Mouse (Mus musculus): ENCODE data around the gene Psd4.

The Psd4 gene

GRCm38 (mm10) chr2:24385111-24385961 is 18.0 kb downstream of the Psd4 start:
- no peak for ATAC-seq (ENCODE audit: insufficient number of reproducible peaks, low FRiP score, low TSS enrichment)

GRCm38 (mm10) chr2:24386158-24386963 is 19.0 kb downstream of the Psd4 start:
- no peak for ATAC-seq (ENCODE audit: insufficient number of reproducible peaks, low FRiP score, low TSS enrichment)

GRCm38 (mm10) chr2:24386964-24387320 is 19.6 kb downstream of the Psd4 start:
- ATAC-seq (ENCODE audit: insufficient number of reproducible peaks, low FRiP score, low TSS enrichment) = no peak

DNA sequence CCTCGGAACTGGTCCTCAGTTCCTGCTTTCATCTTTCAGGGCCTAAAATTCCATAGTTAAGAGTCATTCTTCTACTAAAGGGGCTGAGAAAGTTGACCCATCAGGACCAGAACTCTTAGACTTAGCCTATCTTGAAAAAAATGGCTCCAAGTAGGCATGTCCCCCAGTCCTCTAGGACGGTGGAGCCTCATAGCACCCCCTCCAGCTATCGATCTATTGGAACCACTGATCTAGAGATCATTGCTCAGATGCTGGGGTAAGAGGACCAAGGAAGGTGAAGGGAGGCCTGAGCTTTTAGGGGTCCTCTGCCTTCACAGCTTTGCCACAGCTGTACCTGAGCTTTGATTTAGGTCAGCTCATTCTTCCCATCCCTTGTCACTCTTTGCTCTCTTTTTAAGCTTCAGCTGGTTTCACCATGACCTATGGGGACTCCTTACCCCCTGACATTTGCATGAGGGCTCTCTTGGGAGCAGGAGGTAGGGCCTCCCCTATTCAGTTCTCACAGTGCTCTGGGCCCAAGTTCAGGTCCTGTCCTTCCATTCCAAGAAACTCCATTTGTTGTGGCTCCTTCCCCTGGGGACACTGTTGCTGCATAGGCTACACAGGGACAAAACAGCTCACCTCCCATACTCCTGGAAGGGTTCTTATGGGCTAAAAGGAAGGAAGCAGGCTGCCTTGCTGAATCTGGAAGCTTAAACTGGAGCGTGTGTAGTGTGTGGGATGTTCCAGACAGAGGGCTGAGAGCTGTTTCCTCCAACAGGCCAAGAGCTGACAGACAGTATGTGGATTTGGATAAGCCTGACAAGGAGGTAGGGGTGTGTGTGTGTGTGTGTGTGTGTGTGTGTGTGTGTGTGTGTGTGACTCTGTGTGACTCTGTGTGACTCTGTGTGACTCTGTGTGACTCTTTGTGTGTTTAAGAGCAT is 20.2 kb downstream of the Psd4 start:
- no peak for ATAC-seq (ENCODE audit: insufficient number of reproducible peaks, low FRiP score, low TSS enrichment)

- no peak for ATAC-seq (ENCODE audit: insufficient number of reproducible peaks, low FRiP score, low TSS enrichment)
Measured at GRCm38 (mm10) chr2:24393251-24393650, 25.9 kb downstream of the Psd4 start.

GRCm38 (mm10) chr2:24397115-24397514 is 29.7 kb downstream of the Psd4 start:
- no peak for ATAC-seq (ENCODE audit: insufficient number of reproducible peaks, low FRiP score, low TSS enrichment)

- no peak for ATAC-seq (ENCODE audit: insufficient number of reproducible peaks, low FRiP score, low TSS enrichment)
Measured at GRCm38 (mm10) chr2:24400711-24401110, 33.3 kb downstream of the Psd4 start.

DNA sequence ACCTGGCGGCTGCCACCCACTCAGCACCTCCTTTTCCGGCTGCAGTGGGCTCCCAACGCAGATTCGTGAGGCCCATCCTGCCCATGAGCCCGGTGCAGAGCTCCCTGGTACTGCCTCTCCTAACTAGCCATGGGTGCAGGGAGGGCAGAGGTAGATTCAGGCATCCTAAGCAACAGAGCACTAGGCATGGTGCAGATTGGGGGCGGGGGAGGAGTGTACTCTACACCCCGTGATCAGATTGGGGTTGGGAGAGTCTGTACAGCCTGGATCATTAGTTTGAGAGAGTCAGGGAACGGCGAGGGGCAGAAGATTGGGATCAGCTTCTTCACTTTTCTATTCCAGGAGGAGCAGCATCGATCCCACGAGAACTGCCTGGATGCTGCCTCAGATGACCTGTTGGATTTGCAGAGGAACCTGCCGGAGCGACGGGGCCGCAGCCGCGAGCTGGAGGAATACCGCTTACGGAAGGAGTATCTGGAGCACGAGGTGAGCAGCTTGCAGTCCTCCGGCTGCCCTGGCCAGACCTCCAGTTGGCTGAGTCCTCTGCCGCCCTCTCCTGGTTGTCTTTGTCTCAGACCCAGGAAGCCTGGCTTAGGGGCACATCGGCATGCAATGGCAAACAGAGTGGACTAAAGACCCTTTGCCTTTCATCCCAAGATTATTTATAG is 38.1 kb downstream of the Psd4 start:
- ATAC-seq (ENCODE audit: insufficient number of reproducible peaks, low FRiP score, low TSS enrichment) = peak; percentile 72

DNA sequence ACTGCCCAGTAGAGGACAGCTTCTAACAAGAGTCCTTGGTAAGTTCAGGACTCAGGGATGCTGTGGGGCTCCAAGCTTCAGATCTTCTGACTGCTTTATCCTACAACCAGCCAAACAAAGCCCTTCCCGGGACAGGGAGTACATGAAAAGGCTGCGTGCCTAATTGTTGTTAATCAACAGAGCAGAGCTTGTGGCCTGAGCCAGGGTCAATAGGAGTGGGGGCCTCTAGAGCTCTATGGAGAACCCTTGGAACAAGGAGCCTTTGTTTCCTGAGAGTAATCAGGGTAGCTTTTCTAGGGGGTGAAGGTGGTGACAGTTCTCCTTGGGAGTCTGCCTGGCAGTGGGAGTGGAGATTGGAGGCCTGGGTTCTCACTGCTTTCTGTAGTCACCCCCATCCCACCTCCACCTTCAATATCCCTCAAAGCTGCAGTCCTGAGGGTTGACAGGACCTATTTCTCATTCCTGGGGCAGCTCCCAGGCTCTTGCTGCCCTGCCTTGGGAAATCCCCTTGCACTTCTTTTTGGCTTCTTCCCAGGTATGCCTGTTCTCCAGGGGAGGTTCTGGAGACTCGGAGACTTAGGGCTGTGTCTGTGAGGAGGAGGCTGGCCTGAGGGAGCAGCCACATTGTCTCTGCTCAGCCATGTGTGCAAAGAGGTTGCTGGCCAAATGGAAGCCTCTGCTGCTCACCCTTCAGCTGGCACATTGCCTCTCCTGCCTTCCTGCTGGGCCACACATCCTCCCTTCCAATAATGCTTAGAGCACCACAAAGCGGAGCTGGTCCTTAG is 40.5 kb downstream of the Psd4 start:
- 0 out of 2 replicates have a peak, but pooled peaks have one; percentile 22 for ATAC-seq (ENCODE audit: insufficient number of reproducible peaks, low FRiP score, low TSS enrichment)

GRCm38 (mm10) chr2:24409166-24409565 is 41.8 kb downstream of the Psd4 start:
- peak; percentile 50; the same call in 1 of the 2 replicates for ATAC-seq (ENCODE audit: insufficient number of reproducible peaks, low FRiP score, low TSS enrichment)

DNA sequence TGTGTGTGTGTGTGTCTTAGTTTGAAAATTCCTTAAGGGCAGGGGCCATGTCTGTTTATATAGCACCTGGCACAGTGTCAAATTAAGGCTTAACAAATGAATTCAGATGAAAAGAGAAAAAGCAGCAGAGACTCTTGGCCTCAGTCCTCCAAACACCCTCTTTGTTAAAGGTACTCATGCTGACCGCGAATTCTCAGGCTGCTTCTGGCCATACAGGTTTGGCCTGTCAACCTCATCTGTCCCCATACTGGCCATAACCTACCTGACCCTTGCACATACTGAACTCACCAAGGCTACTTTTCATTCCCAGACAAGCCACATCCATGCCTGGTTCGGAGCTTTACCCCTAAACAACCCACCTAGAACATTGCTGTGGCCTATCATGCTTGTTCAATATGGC is 45.8 kb downstream of the Psd4 start:
- no peak for ATAC-seq (ENCODE audit: insufficient number of reproducible peaks, low FRiP score, low TSS enrichment)

DNA sequence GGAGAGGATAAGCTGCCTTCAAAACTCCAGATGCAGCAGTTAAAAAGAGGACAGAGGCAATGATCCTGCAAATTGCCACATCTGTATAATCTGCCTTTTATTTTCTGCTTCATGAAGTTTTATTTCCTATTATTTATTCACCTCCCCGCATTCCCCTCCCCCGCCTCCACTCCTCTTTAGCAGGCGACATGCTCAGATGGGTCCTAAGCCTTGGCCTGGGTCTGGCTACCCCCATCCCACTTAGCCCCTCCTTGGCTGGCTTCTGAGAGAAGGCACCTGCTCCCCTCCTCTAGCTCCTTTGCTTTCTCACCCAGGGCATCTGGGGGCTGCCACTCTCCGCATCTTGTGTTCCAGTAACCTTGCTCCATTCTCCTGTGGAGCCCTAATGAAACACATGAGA is 46.3 kb downstream of the Psd4 start:
- no peak for ATAC-seq (ENCODE audit: insufficient number of reproducible peaks, low FRiP score, low TSS enrichment)

DNA sequence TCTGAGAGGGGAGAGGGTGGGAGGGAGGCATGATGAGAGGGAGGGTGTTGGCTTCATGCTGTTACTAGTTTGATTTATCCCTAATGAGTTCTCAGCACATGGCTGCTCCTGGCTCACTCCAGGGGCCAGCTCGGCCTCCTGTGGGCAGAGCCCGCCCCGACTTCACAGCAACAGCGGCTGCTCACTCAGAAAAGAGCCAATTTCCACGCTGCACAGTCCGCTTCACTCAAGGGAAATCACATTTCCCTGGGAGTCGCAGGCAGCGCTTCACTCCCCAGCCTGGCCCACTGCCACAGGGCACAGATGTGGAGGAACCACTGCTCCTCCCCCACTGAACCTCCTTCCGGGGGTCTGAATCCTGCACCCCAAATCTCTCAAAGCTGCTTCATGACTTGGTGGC is 49.3 kb downstream of the Psd4 start:
- ATAC-seq (ENCODE audit: insufficient number of reproducible peaks, low FRiP score, low TSS enrichment) = no peak

- ATAC-seq (ENCODE audit: insufficient number of reproducible peaks, low FRiP score, low TSS enrichment) = no peak
Measured at GRCm38 (mm10) chr2:24417106-24417505, 49.7 kb downstream of the Psd4 start.

DNA sequence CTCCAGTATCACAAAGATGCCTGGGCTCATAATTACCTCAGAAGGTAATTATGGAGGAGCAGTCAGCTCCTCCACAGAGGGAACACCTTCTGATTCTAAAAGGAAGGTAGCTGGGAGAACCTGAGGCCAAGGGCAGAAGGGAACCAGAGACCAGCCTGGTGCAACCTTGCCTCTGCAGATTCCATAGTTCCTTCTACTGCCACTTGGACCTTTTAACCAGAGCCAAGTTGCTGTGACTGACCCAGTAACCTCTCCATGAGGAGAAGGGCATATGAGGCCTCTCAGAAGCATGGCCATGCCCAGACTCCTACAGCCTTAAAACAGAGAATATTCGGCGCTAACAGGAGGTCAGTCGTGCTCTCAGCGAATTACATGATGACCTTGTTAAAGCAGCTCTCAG is 50.2 kb downstream of the Psd4 start:
- ATAC-seq (ENCODE audit: insufficient number of reproducible peaks, low FRiP score, low TSS enrichment) = no peak

- no peak for ATAC-seq (ENCODE audit: insufficient number of reproducible peaks, low FRiP score, low TSS enrichment)
Measured at GRCm38 (mm10) chr2:24421211-24421863, 54.0 kb downstream of the Psd4 start.

DNA sequence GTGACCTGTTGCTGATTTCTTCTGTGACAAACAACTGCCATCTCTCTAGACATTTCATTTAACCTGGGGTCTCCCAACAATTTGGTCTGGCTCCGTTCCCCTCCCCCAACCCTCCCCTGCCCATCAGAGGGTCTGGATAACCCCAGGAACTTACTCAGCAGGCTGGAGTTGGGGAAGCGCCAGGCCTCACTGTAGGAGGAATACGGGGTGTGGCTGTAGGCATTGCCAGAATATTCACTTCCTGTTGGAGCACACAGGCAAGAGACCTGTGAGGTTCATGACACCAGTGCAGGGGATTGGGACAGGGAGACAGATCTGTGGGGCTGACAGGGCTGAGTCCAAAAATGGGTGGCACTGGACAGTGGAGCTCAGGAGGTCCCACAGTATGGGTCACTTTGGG is 55.4 kb downstream of the Psd4 start:
- ATAC-seq (ENCODE audit: insufficient number of reproducible peaks, low FRiP score, low TSS enrichment) = no peak

DNA sequence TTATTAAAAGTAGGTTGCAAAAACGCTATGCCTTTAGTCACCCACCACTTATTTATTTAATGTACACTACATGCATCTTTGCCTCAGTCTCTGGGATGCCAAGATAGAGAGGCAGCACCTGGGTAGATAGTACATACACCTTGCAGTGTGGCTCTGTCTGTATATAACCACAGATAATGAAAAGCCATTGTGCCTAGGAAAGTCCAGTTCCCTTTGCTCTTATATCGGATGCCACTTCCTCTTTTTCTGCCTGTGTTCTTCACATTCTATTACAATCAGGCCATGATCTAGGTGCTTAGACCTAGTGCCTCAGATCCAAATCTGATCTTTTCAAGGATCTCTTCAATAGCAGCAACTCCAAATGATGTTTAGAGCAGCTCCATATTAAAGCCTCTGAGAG is 58.2 kb downstream of the Psd4 start:
- no peak for ATAC-seq (ENCODE audit: insufficient number of reproducible peaks, low FRiP score, low TSS enrichment)
